Mouse (Mus musculus) gastrocnemius, adult 18-20 months (tissue): ENCODE measurements around the gene Rngtt. TPM values are rescaled to one million over a fixed set of nuclear protein-coding genes. Genes with fewer than 3 reads are reported as not detected.
"Not testable (repeated sequence)": the region's sequence is repeated elsewhere in the genome, so short reads cannot be mapped to it uniquely, and the experiment has no call there.

ENCODE experiments used
- DNase-seq: peaks from one replicate; pipeline ENCODE4 v3.0.0; 2021; ENCODE audit warnings: low spot score
- long read RNA-seq, 2 experiments: library from polyadenylated mRNA; stranded (forward); transcript quantifications; one replicate each; pipeline ENCODE4 v2.0.0; 2021
- total RNA-seq, 2 experiments: library from RNA; stranded (reverse); gene quantifications; 2 replicates each; pipeline ENCODE4 v1.2.3; 2021

Gene Rngtt
- total RNA-seq: 1 to 10 TPM; 7.0 to 7.7 TPM
- long read RNA-seq, experiment 1, full-length matches to known transcripts: 13 of 23 reads
- long read RNA-seq, experiment 1, partial matches to known transcripts: 2 of 23 reads
- long read RNA-seq, experiment 1, other reads (novel, unspliced or antisense): 8 of 23 reads
- long read RNA-seq, experiment 2, full-length matches to known transcripts: 11 of 15 reads
- long read RNA-seq, experiment 2, partial matches to known transcripts: 2 of 15 reads
- long read RNA-seq, experiment 2, other reads (novel, unspliced or antisense): 2 of 15 reads

DNA sequence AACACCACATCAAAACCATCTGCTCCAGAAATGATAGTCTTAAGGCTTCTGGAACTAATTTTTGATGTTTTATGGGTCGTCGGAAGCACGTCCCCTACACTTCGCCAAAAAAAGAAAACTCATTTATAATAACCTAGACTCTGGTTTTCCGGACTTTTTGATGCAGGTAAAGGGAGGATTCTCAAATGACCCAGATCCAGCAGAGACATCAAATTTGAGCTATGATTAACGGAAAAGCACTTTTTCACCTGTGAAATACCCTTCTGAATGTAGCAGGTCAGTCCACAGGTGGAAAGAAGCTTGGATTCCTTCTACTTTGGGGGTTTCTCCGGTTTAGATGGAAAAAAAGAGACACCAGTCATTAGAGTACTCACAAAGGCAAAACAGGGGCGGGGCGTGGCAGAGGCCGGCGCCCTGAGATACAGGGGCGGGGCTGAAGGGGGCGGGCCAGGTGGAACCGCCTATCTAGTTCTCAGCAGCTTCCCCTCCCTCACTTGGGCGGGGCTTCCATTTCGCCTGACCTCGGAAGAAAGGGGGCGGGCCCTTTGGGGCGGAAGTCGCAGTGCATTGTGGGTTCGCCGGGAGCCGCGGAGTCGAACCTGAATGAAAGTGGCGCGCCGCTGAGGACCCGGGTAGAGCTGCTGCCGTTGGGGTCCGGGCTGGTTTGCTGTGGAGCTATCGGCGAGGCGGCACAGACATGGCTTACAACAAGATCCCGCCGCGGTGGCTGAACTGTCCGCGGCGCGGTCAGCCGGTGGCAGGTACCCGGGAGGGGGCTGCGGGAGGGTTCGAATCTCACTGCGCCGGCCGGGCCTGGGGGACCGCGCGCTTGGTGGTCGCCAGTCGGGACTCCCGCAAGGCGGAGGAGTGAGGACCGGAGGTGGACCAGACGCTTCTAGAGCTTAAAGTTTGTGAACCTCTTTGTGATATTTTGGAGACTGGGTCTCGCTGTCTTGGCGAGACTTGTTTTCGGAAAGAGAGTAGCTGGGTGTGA is at the start of gene Rngtt:
Gene Rngtt (plus strand): TSS at position 548 of the 994 bp plus-strand sequence.
- peak; percentile 97 for DNase-seq

DNA sequence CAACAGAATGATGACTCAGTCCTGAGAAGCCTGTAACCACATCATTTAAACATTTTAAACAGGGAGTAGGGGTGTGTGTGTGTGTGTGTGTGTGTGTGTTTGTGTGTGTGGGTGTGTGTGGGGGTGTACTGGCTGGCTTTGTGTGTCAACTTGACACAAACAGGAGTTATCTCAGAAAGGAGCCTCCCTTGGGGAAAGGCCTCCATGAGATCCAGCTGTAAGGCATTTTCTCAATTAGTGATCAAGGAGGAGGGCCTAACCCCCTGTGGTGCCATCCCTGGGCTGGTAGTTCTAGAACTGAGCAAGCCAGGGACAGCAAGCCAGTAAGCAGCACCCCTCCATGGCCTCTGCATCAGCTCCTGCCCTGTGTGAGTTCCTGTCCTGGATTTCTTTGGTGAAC is 49.8 kb upstream of the Rngtt start:
- no peak for DNase-seq

DNA sequence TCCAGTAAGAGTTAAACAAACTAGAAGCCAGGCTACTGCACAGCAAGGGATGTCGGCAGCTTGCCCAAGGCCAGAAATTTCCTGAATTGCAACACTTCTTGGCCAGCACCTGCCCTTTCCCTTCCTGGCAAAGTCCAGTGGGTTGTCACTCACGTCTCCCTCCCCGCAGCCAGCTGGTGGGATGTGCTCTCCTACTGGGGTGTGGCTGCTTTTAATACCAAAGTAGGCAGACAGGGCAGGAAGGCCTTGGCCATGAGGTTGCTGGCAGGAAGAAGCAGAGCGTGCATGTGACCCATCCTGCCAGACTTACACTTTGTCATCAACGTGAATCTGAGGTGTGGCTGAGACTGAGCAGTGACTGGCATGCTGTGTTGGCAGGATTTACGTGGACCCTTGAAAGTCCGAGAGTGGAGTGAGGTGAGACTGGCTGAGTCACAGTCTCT is 48.8 kb upstream of the Rngtt start:
- DNase-seq: peak; percentile 96

DNA sequence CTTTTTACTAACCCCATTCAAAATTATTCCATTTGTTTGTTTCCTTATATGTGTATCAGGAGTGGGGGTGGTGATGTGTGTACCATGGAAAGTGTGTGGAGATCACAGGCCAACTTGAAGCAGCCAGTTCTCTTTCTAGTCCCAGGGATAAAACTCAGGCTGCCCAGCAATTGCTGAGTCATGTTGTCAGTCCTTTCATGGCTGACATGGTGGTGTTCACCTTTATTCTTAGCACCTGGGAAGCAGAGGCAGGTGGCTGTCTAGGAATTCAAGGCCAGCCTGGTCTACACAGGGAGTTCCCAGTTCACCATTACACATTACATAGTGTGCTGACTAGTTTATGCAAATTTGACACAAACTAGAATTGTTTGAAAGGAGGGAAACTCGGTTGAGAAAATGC is 47.2 kb upstream of the Rngtt start:
- no peak for DNase-seq

DNA sequence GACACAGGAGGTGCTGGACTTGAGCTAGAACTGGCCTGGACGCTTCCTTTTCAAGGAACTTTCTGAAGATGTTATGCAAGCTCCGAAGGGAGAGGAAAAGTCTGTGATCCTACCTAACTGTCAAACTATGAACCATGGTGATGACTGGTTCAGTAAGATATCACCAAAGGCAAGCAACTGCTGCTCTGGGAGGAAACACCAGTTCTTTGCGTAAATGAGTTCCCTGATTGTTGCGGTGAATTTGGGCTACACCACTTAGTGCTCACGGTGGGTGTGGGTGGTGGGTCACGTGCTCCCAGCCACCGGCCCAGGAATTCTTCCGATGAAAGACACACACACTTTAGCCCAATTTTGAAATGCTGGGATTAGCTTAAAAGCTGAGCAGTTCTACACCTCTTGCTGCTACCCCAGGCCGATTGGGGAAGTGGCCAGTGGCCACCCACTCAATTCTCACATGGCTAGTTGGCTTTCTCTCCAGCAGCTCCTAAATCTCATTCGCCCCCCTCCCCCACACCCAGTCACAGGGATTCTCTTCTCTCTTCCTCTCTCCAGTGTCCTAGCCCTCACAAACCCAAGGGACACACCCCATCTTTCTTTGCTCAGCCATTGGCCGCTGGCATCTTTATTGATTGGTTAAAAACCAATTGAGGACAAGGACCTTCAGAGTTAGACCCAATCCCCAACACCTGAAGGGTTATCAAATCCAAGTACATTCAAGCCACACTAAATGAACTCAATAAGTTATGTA is 45.0 kb upstream of the Rngtt start:
- no peak for DNase-seq

DNA sequence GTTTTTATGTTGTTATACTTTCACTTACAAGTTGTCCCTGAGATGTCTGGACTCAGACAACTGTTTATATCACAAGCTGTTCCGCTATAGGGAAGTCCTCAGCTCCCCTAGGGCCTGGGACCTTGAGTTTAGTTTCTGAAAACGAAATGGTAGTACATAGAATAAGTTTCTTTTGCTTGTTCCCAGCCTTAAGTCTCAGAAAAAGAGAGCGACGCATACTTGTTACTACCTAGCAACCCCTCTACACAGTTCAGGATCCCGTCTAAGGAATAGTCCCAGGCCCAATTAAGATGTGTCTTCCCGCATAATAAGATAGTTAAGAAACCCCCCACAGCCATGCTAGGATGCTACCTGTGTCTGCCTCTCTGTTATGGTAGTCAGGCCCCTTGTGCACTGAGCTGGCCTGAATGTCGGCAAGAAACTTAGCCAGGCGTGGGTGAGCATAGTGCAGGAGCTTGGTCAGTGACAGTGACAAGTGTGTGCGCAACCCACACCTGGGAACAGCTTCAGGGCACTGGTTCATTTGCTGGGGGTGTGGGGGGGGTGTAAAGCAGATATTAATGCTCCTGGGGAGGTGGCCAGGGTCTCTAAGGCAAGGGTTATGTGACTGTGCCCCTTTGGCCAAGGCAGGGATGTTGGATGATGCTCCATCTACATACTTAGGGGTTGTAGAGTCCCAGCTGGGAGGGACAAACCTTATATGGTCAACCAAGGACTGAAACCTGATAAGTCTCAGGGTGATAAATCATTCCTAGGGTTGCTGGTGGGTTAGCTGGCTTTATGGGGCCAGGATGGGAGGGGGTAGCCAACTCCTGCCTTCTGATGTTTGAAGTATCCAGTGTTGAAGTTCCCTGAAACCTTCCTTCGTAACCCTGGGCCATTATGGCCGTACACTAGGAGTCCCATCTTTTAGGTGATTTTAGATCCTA is 39.5 kb upstream of the Rngtt start:
- no peak for DNase-seq

DNA sequence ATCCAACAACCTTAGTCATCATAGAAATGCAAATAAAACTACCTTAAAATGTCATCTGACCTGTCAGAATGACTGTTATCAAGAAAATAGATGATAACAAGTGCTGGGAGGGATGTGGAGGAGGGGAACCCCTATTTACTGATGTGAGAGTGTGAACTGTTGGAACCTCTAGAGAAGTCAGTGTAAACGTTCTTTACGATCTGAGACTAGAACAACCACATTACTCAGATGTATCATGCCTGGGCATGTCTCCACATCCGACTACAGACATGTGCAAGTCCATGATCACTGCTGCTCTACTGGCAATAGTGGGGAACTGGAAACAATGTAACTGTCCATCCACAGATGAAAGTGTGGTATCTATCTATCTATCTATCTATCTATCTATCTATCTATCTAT is 36.7 kb upstream of the Rngtt start:
- no peak for DNase-seq

DNA sequence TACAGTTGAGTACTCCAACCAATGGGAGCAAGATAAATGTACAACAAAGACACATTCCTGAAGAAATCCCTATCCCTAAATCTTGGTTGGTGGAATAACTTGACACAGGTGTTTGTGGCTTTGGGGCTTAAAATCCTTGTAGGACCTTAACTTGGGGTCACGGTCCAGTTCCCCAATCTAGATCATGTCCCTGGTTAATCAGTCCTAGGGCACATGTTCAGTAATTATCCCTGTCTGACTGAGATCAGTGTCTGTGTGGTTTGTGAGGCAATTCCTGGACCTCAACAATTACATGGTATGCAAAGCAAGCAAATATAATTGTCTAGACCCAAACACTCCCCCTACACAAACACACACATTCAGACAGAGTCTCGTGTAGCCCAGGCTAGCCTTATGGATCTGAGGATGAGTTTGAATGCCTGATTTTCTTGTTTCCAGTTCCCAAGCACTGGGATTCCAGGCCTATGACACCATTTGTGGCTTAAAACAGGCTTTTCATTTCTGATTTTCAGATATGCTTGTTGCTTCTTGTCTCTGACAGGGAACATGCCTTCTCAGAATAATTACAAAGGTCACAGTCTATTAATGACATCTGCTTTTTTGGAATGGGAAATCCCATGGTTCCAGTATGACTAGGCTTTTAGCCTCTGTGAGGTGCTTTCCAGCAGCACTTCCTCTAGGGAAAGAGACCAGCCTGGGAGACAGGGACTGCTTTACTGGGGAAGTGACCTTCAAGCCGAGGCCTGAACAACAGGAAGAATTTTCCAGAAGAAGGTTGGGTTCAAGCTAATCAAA is 28.0 kb upstream of the Rngtt start:
- DNase-seq: no peak

DNA sequence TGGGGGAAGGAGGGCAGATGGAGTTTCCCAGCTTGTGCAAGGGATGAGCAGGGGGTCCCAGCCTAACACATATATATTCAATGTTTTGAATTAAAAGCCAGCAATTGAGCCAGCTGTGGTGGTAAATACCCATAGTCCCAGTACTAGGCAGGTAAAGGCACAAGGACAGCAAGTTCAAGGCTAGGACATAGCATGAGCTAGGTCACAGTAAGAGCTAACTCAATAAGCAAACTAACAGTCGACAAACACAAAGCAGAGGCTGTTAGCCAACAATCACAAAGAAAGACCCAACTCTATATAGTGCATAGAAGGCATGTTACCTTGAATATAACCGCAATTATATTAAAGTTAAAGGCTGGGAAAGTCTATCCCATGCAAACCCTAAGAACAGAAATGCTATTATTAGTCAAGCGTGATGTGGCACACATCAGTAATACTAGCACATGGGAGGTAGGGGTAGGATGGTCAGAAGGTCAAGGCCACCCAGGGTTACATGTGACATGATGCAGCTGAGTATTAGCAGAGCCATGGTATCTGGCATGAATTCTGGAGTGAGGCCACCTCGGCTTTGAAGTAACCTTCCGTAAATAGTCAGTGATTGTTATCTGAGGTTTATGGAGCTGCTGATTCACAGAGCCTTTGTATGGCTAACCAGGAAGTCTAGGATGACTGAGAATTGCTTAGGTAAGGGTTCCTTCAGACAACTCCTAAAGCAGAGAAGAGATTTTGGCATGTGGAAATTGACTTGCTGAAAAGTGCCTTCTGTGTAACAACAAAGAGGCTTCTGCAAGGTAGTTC is 25.8 kb upstream of the Rngtt start:
- no peak for DNase-seq

DNA sequence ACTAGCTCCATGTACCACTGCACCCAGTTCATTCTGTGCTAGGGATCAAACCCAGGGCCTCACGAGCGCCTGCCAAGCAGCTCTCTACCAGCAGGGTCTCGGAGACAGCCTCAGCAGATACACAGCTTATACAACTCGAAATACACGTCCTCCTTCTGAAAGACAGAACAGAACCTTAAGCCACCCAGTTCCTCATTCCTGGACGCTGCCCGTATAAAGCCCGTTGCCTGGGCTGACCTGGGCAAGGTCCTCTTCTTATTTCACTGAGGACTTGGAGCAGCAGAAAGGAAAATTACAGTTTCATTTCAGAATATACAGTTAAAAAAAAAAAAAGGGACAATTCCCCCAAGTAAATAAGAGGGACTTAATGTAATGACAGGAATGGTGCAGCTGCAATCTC is 24.7 kb upstream of the Rngtt start:
- DNase-seq: no peak

DNA sequence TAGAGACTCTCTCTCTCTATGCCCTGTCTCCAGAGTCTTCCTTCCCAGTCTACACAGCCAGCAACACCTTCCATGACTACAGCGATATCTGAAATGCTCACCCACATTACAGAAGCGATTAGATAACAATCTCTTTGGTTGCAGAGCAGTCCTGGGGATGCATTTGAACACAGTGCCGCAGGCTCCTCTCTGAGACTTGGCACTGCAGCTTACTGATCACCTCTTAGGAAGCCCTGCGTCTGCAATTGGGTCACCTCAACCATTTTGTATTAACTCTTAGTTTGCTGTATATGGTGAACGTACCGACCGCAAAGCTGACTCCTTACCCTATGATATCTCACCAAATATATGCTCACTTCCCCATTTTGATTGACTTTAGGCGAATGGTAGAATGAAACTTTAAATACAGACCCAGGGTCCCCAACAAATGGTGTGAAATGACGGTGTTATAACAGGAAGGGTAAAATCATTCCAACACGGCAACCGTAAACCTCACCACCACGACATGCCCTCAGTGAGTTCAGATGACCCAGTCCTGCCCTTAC is 20.9 kb upstream of the Rngtt start:
- DNase-seq: no peak

DNA sequence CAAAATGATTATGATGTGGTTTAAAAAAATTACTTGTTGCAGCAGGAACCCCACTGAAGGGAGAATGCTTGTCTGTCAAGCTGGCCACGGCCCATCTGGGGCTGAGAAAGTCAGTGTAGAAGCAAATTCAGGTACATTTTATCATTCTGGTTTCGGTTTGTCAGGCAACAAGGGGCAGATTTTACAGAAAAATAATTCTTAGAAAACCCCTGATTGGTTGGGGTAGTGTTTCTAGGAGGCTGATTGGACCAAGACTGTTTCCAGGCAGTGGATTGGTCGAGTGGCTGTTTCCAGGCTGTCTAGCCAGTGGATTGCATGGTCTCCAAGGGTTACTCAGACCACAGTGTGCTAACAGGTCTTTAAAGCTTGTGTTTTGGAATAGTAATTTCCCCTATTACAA is 20.1 kb upstream of the Rngtt start, which contains the start of gene Pnrc1:
Gene Pnrc1 (minus strand): TSS at position 162 of the 400 bp plus-strand sequence.
- DNase-seq: peak; percentile 66

DNA sequence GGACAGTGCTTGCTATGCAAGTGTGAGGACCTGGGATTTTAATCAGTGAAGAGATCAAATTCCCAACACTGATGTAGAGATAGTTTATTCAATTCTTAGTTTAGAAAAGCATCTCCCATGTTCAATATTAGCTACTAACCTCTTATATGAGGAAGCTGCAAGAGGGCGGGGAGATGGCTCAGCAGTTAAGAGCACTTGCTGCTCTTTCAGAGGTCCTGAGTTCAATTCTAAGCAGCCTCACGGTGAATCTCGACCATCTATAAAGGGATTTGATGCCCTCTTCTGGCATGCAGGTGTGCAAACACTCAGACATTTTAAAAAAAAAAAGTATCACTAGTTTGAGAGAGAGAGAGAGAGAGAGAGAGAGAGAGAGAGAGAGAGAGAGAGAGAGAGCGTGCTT is 19.2 kb upstream of the Rngtt start:
- no peak for DNase-seq

DNA sequence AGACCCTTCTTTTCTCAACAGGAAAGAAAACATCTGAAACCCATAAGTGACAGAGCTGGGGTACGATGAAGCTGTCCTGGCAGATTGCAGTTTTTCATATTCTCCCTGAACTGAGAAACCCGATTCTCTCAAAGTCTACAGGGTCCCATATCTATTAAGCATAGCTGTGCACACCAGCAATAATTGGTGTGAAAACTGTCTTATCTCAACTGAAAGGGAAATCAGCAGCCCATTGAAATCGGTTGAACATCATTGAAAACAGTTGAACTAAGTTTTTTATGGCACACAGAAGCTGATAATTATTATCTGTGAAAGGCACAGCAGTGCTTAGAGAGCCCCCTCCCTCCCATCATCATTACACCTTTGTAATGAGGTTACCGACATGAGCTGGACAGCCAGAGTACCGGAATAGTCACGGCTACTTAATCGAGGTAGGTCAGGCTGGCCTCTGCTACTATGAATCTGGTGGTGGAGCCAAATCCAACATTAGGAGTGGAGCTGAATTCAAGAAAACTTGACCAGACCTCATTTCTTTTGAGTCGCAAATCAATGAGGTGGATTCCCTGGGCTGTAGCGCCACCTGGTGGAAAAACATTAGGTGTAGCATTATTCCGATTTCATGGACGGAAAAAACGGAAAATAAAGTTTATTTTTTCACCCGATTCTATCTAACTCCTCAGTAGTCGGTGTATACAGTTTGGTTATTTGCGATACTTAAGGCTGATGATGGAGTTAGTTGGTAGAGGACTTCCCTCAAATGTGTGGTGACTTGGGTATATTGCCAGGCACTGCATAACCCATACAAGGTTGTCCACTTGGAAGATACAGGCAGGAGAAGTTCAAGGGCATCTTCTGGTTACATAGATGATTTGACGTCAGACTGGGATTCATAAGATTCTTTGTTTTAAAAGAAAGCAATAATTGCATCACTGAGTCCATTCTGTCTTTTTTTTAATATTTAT is 17.4 kb upstream of the Rngtt start:
- DNase-seq: peak; percentile 82

DNA sequence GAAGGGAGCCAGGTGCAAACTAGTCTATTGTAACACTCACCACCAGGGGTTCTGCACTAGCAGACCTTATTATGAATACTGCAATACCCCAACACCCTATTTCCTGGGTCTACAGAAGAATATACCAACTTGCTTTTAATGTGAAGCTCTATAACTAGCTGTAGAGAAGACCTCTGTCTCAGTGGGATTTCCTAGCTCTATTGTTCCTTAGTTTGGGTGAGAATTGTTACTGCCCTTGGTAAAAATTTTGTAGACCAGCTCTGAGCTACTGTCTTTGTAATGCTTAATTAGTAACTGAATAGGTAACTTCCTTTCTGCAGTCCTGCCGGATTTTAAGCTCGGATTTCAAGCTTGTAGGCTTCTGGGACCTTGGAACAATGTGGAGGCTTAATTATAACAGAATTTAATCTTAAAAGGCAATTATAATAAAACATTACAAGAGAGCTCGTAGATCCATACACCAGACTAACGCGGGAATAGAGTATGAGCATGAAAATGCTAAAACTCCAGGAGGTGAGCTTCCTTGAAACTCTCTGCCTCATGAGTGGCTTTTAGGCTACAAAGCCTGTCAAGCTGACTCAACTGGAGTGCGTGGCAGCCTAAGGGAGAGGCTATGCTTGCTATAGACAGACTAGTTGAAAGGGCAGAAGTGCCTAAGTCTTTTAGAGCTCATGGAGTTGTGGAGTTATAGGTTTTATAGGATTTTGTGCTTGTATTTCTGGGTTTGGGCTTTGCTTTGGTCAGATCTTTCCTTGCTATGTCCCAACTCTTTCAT is 9.0 kb upstream of the Rngtt start:
- DNase-seq: not testable (repeated sequence)

DNA sequence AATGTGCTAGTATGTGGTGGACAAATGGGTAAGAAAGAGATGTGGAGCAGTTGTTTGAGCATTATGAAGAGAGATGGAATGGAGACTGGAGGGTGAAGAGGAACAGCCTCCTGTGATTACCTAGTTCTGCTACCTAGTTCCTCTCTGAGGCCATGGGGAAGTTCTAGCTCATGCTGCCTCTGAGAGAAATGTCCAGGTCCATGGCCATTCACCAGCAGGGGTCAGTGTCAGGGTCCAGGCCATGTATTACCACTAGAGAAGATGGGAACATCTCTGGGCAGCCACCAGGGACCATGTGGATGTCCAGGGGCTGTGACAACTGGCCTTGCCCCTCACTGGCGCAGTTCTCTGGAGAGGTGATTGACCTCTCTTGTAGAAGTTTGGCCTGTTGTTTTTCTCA is 7.1 kb upstream of the Rngtt start:
- no peak for DNase-seq

DNA sequence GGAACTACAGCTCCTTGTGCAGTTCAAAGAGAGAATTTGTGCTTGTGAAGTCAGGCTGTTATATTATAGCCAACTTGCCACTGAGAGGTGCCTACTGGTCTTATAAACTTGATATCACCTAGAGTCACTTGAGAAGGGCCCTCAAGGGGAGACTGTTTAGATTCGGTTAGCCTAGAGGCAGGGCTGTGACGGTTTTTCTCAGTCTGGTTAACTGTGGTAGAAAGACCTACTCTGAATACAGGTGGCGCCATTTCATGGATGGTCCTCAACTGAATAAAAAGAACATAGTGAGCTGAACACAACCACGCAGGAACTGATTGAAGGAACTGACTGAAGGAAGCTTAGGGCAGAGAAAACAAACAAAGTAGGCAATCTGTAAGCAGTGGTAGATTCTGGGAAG is 3.0 kb upstream of the Rngtt start:
- no peak for DNase-seq
